Mouse (Mus musculus) forebrain, embryonic 13.5 days (tissue): ENCODE data around the gene Cep162. TPM values are rescaled to one million over a fixed set of nuclear protein-coding genes. Genes with fewer than 3 reads are reported as not detected.

Experiments
- ATAC-seq: fragments of 200-750 bp; cut with Nextera tagmentation; 2 replicates; pipeline ENCODE4 v1.8.0; 2017
- H3K27ac ChIP-seq: fragments of 300-500 bp; sonication (generic); 2 replicates; pipeline ENCODE4 v1.5.1; 2015; ENCODE audit warnings: inconsistent platforms, mild to moderate bottlenecking, moderate library complexity
- H3K27me3 ChIP-seq: fragments of 300-500 bp; sonication (generic); 2 replicates; pipeline ENCODE4 v1.6.1; 2015; ENCODE audit warnings: mild to moderate bottlenecking, inconsistent platforms
- H3K36me3 ChIP-seq: fragments of 300-500 bp; sonication (generic); 2 replicates; pipeline ENCODE4 v1.6.1; 2015; ENCODE audit warnings: mild to moderate bottlenecking, inconsistent platforms; ENCODE audit not compliant: poor library complexity, severe bottlenecking
- H3K4me1 ChIP-seq: fragments of 300-500 bp; sonication (generic); 2 replicates; pipeline ENCODE4 v1.6.1; 2015; ENCODE audit warnings: inconsistent platforms
- H3K4me2 ChIP-seq: fragments of 300-500 bp; sonication (generic); 2 replicates; pipeline ENCODE4 v1.6.1; 2015; ENCODE audit warnings: inconsistent platforms, mild to moderate bottlenecking, moderate library complexity
- H3K4me3 ChIP-seq: fragments of 300-500 bp; sonication (generic); 2 replicates; pipeline ENCODE4 v1.5.1; 2015; ENCODE audit warnings: mild to moderate bottlenecking, inconsistent platforms
- H3K9ac ChIP-seq: fragments of 300-500 bp; sonication (generic); 2 replicates; pipeline ENCODE4 v1.6.1; 2015; ENCODE audit warnings: mild to moderate bottlenecking, inconsistent platforms
- H3K9me3 ChIP-seq: fragments of 300-500 bp; sonication (generic); replicated peaks from 2 replicates; pipeline ENCODE4 v1.6.1; 2016; ENCODE audit warnings: inconsistent platforms
- WGBS: fragments of 180-500 bp; shearing (Covaris S2); methylation state at CpG from one replicate; pipeline ENCODE4 v1.1.7; 2015; 5-methylcytosine and 5-hydroxymethylcytosine counted together
- polyA plus RNA-seq: library from polyadenylated mRNA; unstranded; fragments of >200 nt; fragmentation: Nextera tagmentation; extraction: Ambion mirVana; gene quantifications from 2 replicates; pipeline ENCODE4 v1.2.1, GENCODE M21; 2015

Gene Cep162
- polyA plus RNA-seq, 1 experiment from 2014 or later: 8.3 TPM

DNA sequence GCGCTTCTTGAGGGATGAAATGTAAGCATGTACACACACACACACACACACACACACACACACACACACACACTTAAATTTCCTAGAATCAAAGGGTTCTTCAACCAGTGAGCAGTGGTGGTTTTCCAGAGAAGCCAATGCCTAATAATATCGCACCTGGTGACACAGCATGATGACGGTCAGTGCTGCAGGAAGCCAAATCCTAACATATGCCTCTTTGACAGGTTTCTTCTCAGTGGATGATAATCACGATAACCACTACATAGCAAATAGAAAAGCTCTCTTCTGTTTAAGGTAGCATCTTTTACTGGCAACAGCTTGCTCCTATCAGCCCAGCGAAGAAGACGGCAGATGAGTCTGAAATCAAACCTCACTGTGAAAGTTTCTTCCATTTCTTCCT lies 57.3 kb downstream of the Cep162 start:
- H3K9me3 ChIP-seq: no peaks in the 10 kb centered on the region
- no peak overlapping the region for H3K4me3 ChIP-seq
- H3K27ac ChIP-seq: no peak overlapping the region
- H3K4me2 ChIP-seq: no peak overlapping the region
- H3K27me3 ChIP-seq: no peaks in the 10 kb centered on the region
- no peak for ATAC-seq
- no peak overlapping the region for H3K9ac ChIP-seq
- 94% methylated on average over 6 of the region's 6 CpGs for WGBS
- H3K36me3 ChIP-seq: peaks cover 65% of the 10 kb centered on the region
- H3K4me1 ChIP-seq: no peaks in the 10 kb centered on the region

- no peak for ATAC-seq
- Histone ChIP-seq H3K9me3 (0 out of 2 replicates have a peak, but pooled peaks cover 3% of the 10 kb centered on the region), H3K4me2 (no peak overlapping the region), H3K27ac (no peak overlapping the region), H3K4me1 (no peaks in the 10 kb centered on the region), H3K36me3 (peaks cover 65% of the 10 kb centered on the region), H3K9ac (no peak overlapping the region), H3K4me3 (no peak overlapping the region), H3K27me3 (no peaks in the 10 kb centered on the region)
- WGBS: 93% methylated on average over 3 of the region's 3 CpGs
These were observed 58.1 kb downstream of the Cep162 start for GRCm38 (mm10) chr9:87197277-87197676.

DNA sequence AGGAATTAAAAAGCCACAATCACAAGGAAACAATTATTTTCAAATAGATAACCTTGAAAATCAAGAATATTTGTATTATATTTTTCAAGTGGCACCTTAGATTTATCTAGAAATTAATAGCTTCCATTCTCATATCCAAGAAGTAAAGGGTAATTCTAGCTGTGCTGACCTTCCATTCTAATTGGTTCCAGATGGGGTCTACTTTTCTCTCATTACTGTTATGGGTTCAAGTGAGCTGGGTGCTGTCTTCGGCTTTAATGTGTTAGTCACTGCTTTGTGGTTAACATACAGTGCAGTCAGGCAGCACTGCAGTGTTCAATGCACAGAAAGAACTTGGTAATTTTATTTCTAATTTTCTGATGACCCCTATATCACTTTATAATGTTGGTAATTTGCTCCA lies 61.6 kb downstream of the Cep162 start:
- WGBS: 93% methylated on average over 1 of the region's 1 CpGs
- H3K4me1 ChIP-seq: no peaks in the 10 kb centered on the region
- no peak overlapping the region for H3K4me3 ChIP-seq
- no peak overlapping the region for H3K27ac ChIP-seq
- peaks cover 70% of the 10 kb centered on the region for H3K36me3 ChIP-seq
- no peak overlapping the region for H3K9ac ChIP-seq
- no peak overlapping the region for H3K4me2 ChIP-seq
- ATAC-seq: no peak
- peaks cover 3% of the 10 kb centered on the region; the same call in 1 of the 2 replicates for H3K9me3 ChIP-seq
- H3K27me3 ChIP-seq: no peaks in the 10 kb centered on the region

GRCm38 (mm10) chr9:87187336-87187735 lies 68.0 kb downstream of the Cep162 start:
- no peaks in the 10 kb centered on the region; the same call in 1 of the 2 replicates for H3K9me3 ChIP-seq
- no peak overlapping the region for H3K9ac ChIP-seq
- no peak overlapping the region for H3K4me3 ChIP-seq
- H3K27ac ChIP-seq: no peak overlapping the region
- no peaks in the 10 kb centered on the region for H3K27me3 ChIP-seq
- H3K4me1 ChIP-seq: no peaks in the 10 kb centered on the region
- 95% methylated on average over 4 of the region's 4 CpGs for WGBS
- H3K4me2 ChIP-seq: no peak overlapping the region
- no peak for ATAC-seq
- H3K36me3 ChIP-seq: peaks cover 29% of the 10 kb centered on the region

GRCm38 (mm10) chr9:87182231-87182630 lies 73.1 kb downstream of the Cep162 start:
- WGBS: 84% methylated on average over 10 of the region's 10 CpGs
- Histone ChIP-seq H3K27ac (no peak overlapping the region), H3K36me3 (no peaks in the 10 kb centered on the region), H3K4me3 (no peak overlapping the region), H3K9ac (no peak overlapping the region), H3K4me1 (no peaks in the 10 kb centered on the region), H3K9me3 (no peaks in the 10 kb centered on the region), H3K4me2 (no peak overlapping the region), H3K27me3 (no peaks in the 10 kb centered on the region)
- no peak for ATAC-seq

DNA sequence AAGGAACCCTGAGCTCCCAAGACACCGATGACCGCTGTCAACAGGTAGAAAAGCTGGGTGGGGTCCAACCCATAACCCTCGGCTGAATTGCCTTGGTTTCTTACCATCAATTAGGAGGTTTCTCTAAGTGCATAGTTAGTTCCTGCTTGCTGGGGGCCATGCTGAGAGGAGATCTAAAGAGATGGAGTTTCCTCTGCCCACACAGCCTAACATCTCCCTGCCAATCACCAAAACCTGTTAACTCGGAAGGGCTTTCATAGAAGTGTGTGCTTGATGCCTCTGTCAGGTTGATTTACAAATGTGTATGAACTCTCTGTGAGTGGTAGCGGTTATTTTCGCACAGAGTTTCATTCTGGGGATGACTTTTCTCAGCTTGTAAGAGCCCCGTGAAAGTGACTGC lies 76.8 kb downstream of the Cep162 start:
- 68% methylated on average over 7 of the region's 7 CpGs for WGBS
- no peak overlapping the region for H3K9ac ChIP-seq
- no peaks in the 10 kb centered on the region for H3K36me3 ChIP-seq
- H3K27me3 ChIP-seq: no peaks in the 10 kb centered on the region
- no peak overlapping the region for H3K4me2 ChIP-seq
- no peaks in the 10 kb centered on the region for H3K4me1 ChIP-seq
- no peak overlapping the region for H3K4me3 ChIP-seq
- no peak overlapping the region for H3K27ac ChIP-seq
- ATAC-seq: no peak
- H3K9me3 ChIP-seq: no peaks in the 10 kb centered on the region

DNA sequence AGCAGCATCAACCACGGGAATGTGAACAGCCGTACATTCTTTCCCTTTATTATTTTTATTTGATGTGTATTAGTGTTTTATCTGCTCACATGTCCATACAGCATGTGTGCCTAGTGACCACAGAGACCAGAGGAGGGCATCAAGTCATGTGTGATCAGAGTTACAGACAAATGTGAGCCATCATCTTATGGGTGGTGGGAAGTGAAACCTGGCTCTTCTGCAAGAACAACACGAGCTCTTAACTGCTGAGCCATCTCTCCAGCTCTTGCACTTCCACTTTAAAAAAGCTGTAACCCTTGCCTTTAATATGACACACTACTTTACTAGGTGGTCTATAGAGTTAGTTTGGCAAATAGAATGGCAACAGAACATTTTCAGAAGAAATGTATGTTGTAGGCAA lies 83.8 kb downstream of the Cep162 start:
- WGBS: 81% methylated on average over 3 of the region's 3 CpGs

DNA sequence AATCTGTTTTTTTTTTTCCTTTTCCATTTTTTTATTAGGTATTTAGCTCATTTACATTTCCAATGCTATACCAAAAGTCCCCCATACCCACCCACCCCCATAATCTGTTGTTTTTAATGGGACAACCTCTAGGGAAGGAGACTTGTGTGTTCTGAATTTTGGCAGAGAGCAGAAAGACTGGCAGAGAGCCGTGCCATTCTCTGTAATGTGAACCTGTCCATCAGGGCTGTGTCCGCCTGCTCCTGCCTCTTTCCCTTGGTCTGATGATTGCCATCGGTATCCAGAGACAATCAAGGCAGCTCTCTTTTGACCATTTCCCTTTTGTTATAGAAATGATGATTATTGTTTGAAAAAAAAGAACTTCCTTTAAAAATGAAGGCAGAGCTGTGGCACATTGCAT lies 84.4 kb downstream of the Cep162 start:
- H3K9me3 ChIP-seq: no peaks in the 10 kb centered on the region
- H3K36me3 ChIP-seq: no peaks in the 10 kb centered on the region
- H3K4me3 ChIP-seq: no peak overlapping the region
- H3K27ac ChIP-seq: no peak overlapping the region
- H3K9ac ChIP-seq: no peak overlapping the region
- ATAC-seq: no peak
- H3K4me2 ChIP-seq: no peak overlapping the region
- WGBS: 57% methylated on average over 3 of the region's 3 CpGs
- no peaks in the 10 kb centered on the region for H3K4me1 ChIP-seq
- H3K27me3 ChIP-seq: no peaks in the 10 kb centered on the region

More for the DNA sequence above, 83.8 kb downstream of the Cep162 start:
- H3K4me2 ChIP-seq: no peak overlapping the region
- no peaks in the 10 kb centered on the region for H3K27me3 ChIP-seq
- H3K9me3 ChIP-seq: no peaks in the 10 kb centered on the region
- no peak for ATAC-seq
- no peak overlapping the region for H3K4me3 ChIP-seq
- H3K36me3 ChIP-seq: no peaks in the 10 kb centered on the region
- no peak overlapping the region for H3K9ac ChIP-seq
- H3K4me1 ChIP-seq: no peaks in the 10 kb centered on the region
- no peak overlapping the region for H3K27ac ChIP-seq

DNA sequence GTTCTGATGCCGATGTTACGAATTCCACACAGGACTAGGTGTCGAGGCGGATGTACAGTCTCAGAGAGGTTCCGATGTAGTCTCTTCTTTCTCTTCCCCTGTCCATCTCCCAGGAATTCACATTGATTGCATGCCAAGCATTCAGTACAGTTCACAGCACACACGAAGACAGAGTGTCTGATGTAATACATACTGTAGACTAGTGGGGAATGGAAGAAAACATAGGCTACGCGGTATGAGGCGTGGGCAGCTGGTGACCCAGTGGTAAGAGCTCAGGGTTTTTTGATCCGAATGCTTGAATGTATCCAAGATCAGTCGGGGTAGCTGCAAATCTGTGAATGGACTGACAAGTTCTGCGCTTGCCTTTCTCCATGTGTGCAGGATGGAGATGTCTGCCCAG lies 86.2 kb downstream of the Cep162 start:
- H3K36me3 ChIP-seq: no peaks in the 10 kb centered on the region
- no peaks in the 10 kb centered on the region for H3K27me3 ChIP-seq
- H3K4me1 ChIP-seq: no peaks in the 10 kb centered on the region
- H3K4me2 ChIP-seq: no peak overlapping the region
- WGBS: 90% methylated on average over 12 of the region's 12 CpGs
- no peaks in the 10 kb centered on the region for H3K9me3 ChIP-seq
- 0 out of 2 replicates have a peak, but pooled peaks have one; percentile 58 for ATAC-seq
- no peak overlapping the region for H3K4me3 ChIP-seq
- H3K27ac ChIP-seq: no peak overlapping the region
- H3K9ac ChIP-seq: no peak overlapping the region

GRCm38 (mm10) chr9:87168051-87168450 lies 87.3 kb downstream of the Cep162 start:
- Histone ChIP-seq H3K36me3 (no peaks in the 10 kb centered on the region), H3K27me3 (no peaks in the 10 kb centered on the region), H3K4me3 (no peak overlapping the region), H3K9me3 (no peaks in the 10 kb centered on the region), H3K9ac (no peak overlapping the region), H3K27ac (no peak overlapping the region), H3K4me2 (no peak overlapping the region), H3K4me1 (no peaks in the 10 kb centered on the region)
- ATAC-seq: no peak
- WGBS: 63% methylated on average over 3 of the region's 3 CpGs

DNA sequence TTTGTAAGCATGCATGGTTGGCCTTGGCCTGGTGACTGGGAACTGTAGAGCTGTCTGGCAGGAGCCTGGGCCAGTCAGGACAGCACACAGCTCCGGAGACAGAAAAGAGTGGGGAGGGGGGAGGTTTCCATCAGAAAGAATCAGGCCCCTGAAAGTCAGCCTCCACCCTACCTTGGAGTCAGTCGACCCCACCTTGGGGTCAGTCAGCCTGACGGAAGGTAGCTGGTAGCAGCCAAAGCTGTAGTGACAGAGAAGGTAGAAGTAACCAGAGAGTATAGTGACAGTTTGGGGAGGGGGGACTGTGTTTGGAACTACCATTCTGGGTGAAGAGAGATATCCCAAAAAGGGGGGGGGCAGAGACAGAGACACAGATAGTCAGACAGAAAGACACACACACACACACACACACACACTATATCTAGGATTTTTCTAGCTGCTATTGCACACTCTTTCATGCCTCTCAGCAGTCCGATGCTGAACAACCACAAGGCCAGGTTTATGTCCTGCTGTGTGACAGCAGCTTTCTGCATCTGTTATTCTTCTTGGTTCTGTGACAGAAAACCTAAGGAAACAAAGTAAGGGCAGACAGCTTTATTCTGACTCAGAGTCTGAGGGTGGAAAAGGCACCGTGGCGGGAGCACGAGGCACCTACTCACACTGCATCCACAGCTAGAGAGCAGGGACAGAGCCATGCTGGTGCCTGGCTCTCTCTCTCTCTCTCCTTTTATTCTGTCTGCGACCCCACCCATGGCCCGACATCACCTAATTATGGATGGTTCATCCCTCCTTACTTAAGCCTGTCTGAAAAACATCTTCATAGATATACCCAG lies 88.1 kb downstream of the Cep162 start:
- H3K27ac ChIP-seq: no peak overlapping the region
- 72% methylated on average over 9 of the region's 9 CpGs for whole genome bisulfite sequencing
- no peak for ATAC-seq

DNA sequence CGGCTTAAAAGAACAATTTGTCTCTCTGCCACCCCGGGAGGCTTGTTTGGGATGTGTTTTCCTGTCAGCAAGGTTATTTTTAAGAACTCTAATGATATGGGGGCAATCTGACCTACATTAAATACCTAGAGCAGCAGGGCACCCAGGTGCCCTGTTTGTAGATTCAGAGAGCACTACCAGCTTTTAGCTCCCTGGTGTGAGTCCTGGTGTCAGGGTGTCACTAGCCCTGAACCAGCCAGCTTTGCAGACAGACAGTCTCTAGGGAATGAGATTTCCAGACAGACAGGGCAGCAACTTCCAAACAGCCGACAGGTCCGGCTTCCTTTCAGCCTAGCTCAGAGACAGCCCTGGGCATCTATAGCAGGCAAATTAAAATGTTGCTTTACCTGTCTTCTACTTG lies 92.8 kb downstream of the Cep162 start:
- Histone ChIP-seq H3K36me3 (no peaks in the 10 kb centered on the region), H3K27ac (no peak overlapping the region), H3K4me2 (no peak overlapping the region), H3K9me3 (no peaks in the 10 kb centered on the region), H3K4me3 (no peak overlapping the region), H3K9ac (no peak overlapping the region), H3K4me1 (no peaks in the 10 kb centered on the region), H3K27me3 (no peaks in the 10 kb centered on the region)
- ATAC-seq: no peak
- 90% methylated on average over 4 of the region's 4 CpGs for WGBS

More for the DNA sequence above, 88.1 kb downstream of the Cep162 start:
- Histone ChIP-seq H3K9me3 (no peaks in the 10 kb centered on the region), H3K27me3 (no peaks in the 10 kb centered on the region), H3K4me3 (no peak overlapping the region), H3K36me3 (no peaks in the 10 kb centered on the region), H3K4me1 (no peaks in the 10 kb centered on the region), H3K9ac (no peak overlapping the region), H3K4me2 (no peak overlapping the region)
